Mouse (Mus musculus): ENCODE data around the gene Znrf3.

DNA sequence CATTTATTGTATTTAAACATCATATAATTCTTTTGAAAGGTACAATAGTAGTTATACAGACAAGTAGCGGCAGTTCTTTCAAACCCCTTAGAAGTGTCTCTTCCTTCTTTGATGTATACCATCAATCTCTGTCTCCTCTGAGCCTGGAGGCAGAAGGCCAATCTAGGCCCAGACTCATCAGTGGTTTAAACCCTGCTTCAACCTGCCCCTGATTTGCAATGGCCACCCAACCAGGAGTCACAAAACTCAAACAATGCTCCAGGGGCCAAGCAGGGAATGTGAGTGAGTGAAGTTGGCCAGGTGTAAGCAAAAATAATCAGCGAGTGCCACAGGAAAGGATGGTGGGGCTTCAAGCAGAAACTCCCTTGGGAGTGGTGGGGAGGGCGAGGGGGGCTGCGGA, 6.1 kb upstream of the Znrf3 start:
- TF ChIP-seq CTCF (IDR thresholded peaks at IDR 0.05; ENCODE audit: low read depth, low read length) = no peak
- no peak for TF ChIP-seq POLR2AphosphoS5 (IDR thresholded peaks at IDR 0.05; ENCODE audit: insufficient replicate concordance, low read depth, low read length)

Data from G1E (cell line).